Mouse (Mus musculus): ENCODE data around the gene Azi2.

DNA sequence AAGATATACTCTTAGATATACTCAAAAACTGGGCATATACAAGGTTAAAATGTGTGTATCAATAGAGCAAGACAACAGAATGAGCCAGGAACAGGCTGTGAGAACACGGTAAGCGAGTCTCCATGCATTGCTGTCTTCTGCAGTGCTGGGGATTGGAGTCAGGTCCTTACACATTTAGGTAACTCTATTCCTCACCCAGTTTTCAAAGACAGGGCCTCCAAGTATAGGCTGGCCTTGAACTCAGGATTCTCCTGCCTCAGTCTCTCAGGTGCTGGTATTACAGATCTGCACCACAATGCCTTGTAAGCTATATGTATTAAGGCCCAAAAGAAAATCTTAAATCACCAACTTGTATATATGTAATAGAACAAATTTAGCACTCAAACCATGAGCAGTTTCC is 60.2 kb downstream of the Azi2 start:
- TF ChIP-seq CTCF (IDR thresholded peaks at IDR 0.05; ENCODE audit: low read depth, low read length) (no peak), POLR2A (IDR thresholded peaks at IDR 0.05; ENCODE audit: borderline replicate concordance, low read depth, low read length) (no peak)
